Mouse (Mus musculus) midbrain, embryonic 15.5 days (tissue): Measurements from ENCODE around the gene Ndrg3. TPM values are rescaled to one million over a fixed set of nuclear protein-coding genes. Genes with fewer than 3 reads are reported as not detected.
"Not testable (repeated sequence)": the region's sequence is repeated elsewhere in the genome, so short reads cannot be mapped to it uniquely, and the experiment has no call there.

Experiments used
- ATAC-seq: fragments of 200-750 bp; cut with Nextera tagmentation; replicated peaks from 2 replicates; pipeline ENCODE4 v1.8.0; 2017; ENCODE audit warnings: moderate TSS enrichment
- H3K27ac ChIP-seq: fragments of 300-500 bp; sonication (generic); 2 replicates; pipeline ENCODE4 v1.5.1; 2015; ENCODE audit warnings: mild to moderate bottlenecking, inconsistent platforms
- H3K27me3 ChIP-seq: fragments of 300-500 bp; sonication (generic); replicated peaks from 2 replicates; pipeline ENCODE4 v1.6.1; 2015; ENCODE audit warnings: inconsistent platforms
- H3K36me3 ChIP-seq: fragments of 300-500 bp; sonication (generic); replicated peaks from 2 replicates; pipeline ENCODE4 v1.6.1; 2015; ENCODE audit warnings: inconsistent platforms
- H3K4me1 ChIP-seq: fragments of 300-500 bp; sonication (generic); 2 replicates; pipeline ENCODE4 v1.6.1; 2015; ENCODE audit warnings: inconsistent platforms
- H3K4me2 ChIP-seq: fragments of 300-500 bp; sonication (generic); 2 replicates; pipeline ENCODE4 v1.6.1; 2015; ENCODE audit warnings: inconsistent platforms, mild to moderate bottlenecking, moderate library complexity
- H3K4me3 ChIP-seq: fragments of 300-500 bp; sonication (generic); 2 replicates; pipeline ENCODE4 v1.5.1; 2015; ENCODE audit warnings: mild to moderate bottlenecking, inconsistent platforms
- H3K9ac ChIP-seq: fragments of 300-500 bp; sonication (generic); 2 replicates; pipeline ENCODE4 v1.6.1; 2015; ENCODE audit warnings: mild to moderate bottlenecking, inconsistent platforms
- H3K9me3 ChIP-seq: fragments of 300-500 bp; sonication (generic); 2 replicates; pipeline ENCODE4 v1.6.1; 2016; ENCODE audit warnings: inconsistent platforms
- WGBS: fragments of 180-500 bp; shearing (Covaris S2); methylation state at CpG from one replicate; pipeline ENCODE4 v1.1.7; 2015; ENCODE audit warnings: mixed read lengths; 5-methylcytosine and 5-hydroxymethylcytosine counted together
- polyA plus RNA-seq: library from polyadenylated mRNA; unstranded; fragments of >200 nt; fragmentation: Nextera tagmentation; extraction: Ambion mirVana; gene quantifications from 2 replicates; pipeline ENCODE4 v1.2.1, GENCODE M21; 2015

Gene Ndrg3
- polyA plus RNA-seq, 1 experiment from 2014 or later = 136 TPM

DNA sequence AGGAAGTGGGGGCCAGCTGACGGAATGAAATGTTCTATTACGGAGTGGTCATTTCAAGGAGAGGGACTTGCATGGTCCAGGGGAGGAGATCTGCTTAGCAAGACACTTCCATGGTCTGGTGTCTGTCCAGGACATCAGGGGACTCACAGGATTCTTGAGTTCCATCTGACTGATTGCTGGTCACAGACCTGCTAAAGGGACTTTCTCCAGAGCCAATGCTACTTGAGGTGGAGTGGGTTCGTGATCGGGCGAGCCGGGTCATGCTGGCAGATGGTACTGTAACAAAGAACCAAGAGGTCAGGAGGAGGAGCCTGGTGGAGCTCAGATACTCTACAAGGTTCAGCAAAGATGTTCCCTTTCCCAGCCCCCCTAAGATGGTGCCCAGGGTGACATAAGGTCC, 63.2 kb downstream of the Ndrg3 start:
- H3K4me1 ChIP-seq = no peaks in the 10 kb centered on the region
- no peak overlapping the region for H3K4me2 ChIP-seq
- H3K27ac ChIP-seq = no peak overlapping the region
- no peak overlapping the region for H3K9ac ChIP-seq
- no peak overlapping the region for H3K4me3 ChIP-seq
- peaks cover 3% of the 10 kb centered on the region for H3K36me3 ChIP-seq
- no peaks in the 10 kb centered on the region for H3K9me3 ChIP-seq
- WGBS = 96% methylated on average over 6 of the region's 6 CpGs
- H3K27me3 ChIP-seq = no peaks in the 10 kb centered on the region
- no peak for ATAC-seq

DNA sequence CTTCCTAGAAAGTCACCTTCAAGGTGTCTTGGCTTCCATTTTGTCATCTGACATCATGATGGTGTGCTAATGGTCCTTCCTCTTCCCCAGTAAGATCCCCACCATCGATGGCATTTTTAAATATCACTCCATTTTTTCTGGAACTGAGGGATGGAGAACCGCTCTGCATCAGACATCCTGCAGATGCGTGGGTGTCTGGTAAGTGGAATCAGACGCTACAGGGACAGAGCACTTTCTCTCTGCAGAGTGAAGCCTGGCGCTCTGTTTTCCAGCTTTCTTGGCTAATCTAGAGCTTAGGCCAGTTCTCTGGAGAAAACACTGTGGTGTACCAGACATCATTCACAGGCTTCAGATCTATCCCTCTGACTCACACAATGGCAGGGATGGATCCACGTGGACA, 64.2 kb downstream of the Ndrg3 start:
- H3K9me3 ChIP-seq = no peaks in the 10 kb centered on the region
- no peak overlapping the region for H3K9ac ChIP-seq
- H3K27ac ChIP-seq = no peak overlapping the region
- no peaks in the 10 kb centered on the region for H3K4me1 ChIP-seq
- H3K27me3 ChIP-seq = no peaks in the 10 kb centered on the region
- H3K4me2 ChIP-seq = no peak overlapping the region
- no peak for ATAC-seq
- H3K4me3 ChIP-seq = no peak overlapping the region
- H3K36me3 ChIP-seq = peaks cover 3% of the 10 kb centered on the region
- 86% methylated on average over 6 of the region's 6 CpGs for WGBS

DNA sequence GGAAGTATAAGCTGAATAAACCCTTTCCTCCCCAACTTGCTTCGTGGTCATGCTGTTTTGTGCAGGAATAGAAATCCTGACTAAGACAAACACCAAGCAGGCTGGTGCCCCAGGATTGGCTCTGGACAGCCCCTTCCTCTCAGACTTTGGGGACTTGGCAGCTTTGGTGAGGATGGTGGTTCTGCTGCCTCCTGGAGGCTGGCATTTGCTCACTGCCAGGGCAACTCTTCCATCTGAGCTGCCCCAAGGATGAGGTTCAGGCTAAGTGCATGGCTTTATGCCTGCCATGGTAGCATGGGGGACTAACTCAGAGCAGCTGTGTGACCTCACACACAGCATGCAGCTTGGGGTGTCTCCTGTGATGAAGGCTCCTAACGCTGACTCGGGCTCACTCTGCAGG, 66.2 kb downstream of the Ndrg3 start:
- H3K36me3 ChIP-seq, H3K4me2 ChIP-seq, H3K9ac ChIP-seq, ATAC-seq, H3K27me3 ChIP-seq, H3K4me3 ChIP-seq, H3K4me1 ChIP-seq, H3K27ac ChIP-seq, H3K9me3 ChIP-seq: not testable (repeated sequence)
- WGBS = 81% methylated on average over 3 of the region's 3 CpGs

DNA sequence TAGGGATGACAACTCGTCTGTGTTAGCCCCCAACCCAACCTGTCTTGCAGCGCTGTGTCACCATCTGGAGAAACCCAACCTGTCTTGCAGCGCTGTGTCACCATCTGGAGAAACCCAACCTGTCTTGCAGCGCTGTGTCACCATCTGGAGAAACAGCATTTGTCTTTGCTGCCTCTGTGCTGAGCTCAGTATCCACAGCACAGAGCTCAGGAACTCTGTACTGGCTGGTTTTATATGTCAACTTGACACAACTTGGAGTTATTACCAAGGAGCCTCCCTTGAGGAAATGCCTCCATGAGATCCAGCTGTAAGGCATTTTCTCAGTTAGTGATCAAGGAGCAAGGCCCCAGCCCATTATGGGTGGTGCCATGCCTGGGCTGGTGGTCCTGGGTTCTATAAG, 66.8 kb downstream of the Ndrg3 start:
- WGBS = 94% methylated on average over 4 of the region's 4 CpGs
- ATAC-seq = not testable (repeated sequence)

DNA sequence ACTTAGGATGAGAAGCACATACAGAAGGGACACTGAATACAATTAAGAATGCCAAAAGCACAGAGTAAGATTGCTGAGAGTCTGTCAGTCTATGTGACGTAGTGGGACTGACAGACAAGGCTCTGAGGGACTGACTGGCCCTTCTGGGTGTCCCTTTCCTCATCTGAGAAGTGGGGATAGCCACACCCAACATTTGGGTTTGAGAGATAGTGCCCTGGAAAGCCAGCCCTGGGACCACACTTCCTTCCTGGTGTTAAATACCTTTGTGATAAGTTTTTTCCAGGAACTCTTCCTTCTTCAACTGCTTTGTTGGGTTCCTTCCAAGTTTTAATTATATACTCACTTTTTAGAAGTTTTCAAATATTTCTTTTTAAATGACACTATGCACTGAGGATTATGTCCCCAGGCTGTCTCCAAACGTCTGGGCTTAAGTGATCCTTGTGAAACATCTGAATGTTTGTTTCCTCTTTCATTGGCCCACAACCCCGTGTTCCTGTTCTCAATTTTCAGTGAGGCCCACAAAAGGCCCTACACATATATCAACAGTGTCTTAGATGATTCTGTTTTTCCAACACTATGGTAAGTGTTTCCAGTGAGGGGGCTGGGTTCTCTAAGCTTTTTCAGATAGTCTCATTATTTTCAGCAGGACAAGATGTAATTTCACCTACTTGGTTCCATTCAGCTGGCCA, 67.5 kb downstream of the Ndrg3 start:
- Histone ChIP-seq H3K27ac (no peak overlapping the region), H3K4me2 (no peak overlapping the region), H3K36me3 (peaks cover 3% of the 10 kb centered on the region), H3K4me3 (no peak overlapping the region), H3K4me1 (no peaks in the 10 kb centered on the region), H3K9ac (no peak overlapping the region), H3K9me3 (no peaks in the 10 kb centered on the region), H3K27me3 (no peaks in the 10 kb centered on the region)
- ATAC-seq = no peak
- 76% methylated on average over 3 of the region's 3 CpGs for WGBS

More for the DNA sequence above, 66.8 kb downstream of the Ndrg3 start:
- not testable (repeated sequence) for H3K27me3 ChIP-seq, H3K36me3 ChIP-seq, H3K9me3 ChIP-seq, H3K4me2 ChIP-seq, H3K27ac ChIP-seq, H3K4me1 ChIP-seq, H3K9ac ChIP-seq, H3K4me3 ChIP-seq

DNA sequence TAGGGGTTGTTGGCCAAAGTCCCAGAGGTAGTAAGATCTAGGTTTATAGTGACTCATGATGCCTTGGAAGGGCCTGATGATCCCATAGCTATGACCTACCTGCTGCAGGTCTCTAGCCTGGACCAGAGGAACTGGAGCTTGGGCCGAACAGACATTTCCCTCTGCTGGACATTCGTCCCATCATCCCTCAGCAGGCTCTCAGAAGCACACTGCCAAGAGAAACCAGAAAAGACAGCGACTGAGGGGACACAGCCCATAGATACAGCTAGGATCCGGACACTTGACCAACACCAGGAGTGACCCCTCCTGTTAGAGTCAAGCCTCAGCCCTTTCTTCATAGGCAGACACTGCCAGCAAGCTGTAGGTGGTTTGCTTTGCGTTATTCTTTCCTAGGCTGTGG, 68.8 kb downstream of the Ndrg3 start:
- Histone ChIP-seq H3K4me2 (no peak overlapping the region), H3K9me3 (no peaks in the 10 kb centered on the region), H3K4me3 (no peak overlapping the region), H3K4me1 (no peaks in the 10 kb centered on the region), H3K9ac (no peak overlapping the region), H3K27ac (no peak overlapping the region), H3K36me3 (peaks cover under 1% of the 10 kb centered on the region), H3K27me3 (no peaks in the 10 kb centered on the region)
- WGBS = 82% methylated on average over 5 of the region's 5 CpGs
- ATAC-seq = no peak

DNA sequence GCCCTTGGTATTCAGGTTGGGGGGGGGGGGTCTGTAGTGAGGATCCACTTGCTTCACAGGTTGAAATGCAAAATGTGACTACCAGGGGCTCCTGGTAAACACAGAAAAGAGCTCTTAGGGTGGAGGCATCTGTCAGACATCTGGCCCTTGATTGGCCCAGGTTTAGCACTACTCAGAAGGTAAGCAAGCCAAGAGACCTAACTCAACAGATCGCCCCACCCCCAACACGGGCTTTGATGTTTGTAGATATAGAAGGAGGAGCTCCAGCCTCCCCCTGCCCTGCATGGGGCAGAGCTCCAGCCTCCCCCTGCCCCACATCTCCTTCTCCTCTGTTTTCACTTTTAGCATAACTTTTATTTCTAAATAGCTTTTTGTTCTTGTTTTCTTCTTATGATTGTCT, 72.1 kb downstream of the Ndrg3 start:
- no peak overlapping the region for H3K4me3 ChIP-seq
- ATAC-seq = no peak
- 78% methylated on average over 2 of the region's 2 CpGs for WGBS
- no peak overlapping the region for H3K27ac ChIP-seq
- no peaks in the 10 kb centered on the region for H3K4me1 ChIP-seq
- H3K4me2 ChIP-seq = no peak overlapping the region
- no peaks in the 10 kb centered on the region for H3K36me3 ChIP-seq
- H3K9me3 ChIP-seq = no peaks in the 10 kb centered on the region
- no peaks in the 10 kb centered on the region for H3K27me3 ChIP-seq
- H3K9ac ChIP-seq = no peak overlapping the region

DNA sequence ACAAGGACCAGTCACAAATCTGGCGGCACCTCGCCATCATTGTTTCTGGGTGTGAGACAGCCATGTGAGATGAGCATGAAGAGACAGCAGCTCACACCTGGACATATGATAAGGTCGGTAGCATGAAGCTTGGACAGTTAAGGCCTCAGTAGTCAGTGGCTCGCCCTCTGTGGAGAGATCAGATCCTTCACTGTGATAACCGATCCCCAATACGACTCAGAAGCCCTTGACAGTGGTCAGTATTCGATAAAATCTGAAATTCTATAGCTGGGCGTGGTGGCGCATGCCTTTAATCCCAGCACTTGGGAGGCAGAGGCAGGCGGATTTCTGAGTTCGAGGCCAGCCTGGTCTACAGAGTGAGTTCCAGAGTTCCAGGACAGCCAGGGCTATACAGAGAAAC, 72.7 kb downstream of the Ndrg3 start:
- H3K27me3 ChIP-seq, H3K9me3 ChIP-seq, H3K4me3 ChIP-seq, H3K4me1 ChIP-seq, H3K36me3 ChIP-seq, H3K4me2 ChIP-seq, H3K27ac ChIP-seq, H3K9ac ChIP-seq, ATAC-seq: not testable (repeated sequence)
- WGBS = 94% methylated on average over 11 of the region's 11 CpGs

DNA sequence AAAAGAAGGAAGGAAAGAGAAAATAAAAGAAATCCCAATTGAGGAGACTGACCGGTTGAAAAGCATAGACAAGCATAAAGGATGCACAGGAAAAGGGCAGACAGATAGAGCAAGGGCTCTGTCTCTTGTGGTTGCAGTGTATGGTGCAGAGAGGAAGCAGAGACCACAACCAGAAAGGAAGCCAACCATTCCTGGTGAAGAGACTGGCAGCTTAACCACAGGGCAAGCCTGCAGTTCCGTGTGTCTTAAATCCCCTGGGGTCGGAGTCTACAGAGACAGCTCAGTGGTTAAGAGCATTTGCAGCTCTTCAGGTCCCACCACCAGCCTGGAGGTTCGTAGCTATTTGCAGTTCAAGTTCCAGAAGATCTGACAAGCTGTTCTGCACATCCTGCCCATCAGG, 73.3 kb downstream of the Ndrg3 start:
- no peaks in the 10 kb centered on the region for H3K9me3 ChIP-seq
- no peak overlapping the region for H3K9ac ChIP-seq
- no peak overlapping the region for H3K27ac ChIP-seq
- no peaks in the 10 kb centered on the region for H3K27me3 ChIP-seq
- H3K36me3 ChIP-seq = no peaks in the 10 kb centered on the region
- H3K4me3 ChIP-seq = no peak overlapping the region
- WGBS = 70% methylated on average over 4 of the region's 4 CpGs
- no peak for ATAC-seq
- H3K4me2 ChIP-seq = no peak overlapping the region
- no peaks in the 10 kb centered on the region for H3K4me1 ChIP-seq

DNA sequence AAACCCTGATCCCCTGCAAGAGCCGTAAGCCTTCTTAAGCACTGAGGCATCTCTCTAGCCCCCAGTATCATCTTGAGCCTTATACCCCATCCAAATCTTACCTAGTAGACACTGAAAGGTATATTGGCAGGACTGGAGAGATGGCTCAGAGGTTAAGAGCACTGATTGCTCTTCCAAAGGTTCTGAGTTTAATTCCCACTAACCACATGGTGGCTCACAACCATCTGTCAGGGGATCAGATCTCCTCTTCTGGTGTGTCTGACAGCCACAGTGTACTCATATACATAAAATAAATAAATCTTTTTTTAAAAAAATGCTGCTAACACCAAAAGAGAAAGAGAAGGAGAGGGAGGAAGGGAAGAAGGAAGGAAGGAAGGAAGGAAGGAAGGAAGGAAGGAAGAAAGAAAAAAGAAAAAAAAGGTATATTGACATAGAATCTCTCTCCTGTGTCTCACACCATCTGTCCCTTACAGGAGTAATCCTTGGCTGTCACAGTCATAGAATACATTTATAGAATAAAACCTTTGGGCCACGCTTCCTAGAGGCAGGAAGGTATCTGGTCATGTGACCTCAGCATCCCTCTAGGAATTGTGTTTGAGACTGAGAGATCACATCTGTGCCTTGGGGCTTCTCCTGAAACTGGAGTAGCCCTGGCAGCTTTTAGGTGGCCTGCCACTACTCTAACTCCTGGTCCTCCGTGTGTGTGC, 75.3 kb downstream of the Ndrg3 start:
- WGBS = 77% methylated on average over 3 of the region's 3 CpGs
- Histone ChIP-seq H3K27me3 (no peaks in the 10 kb centered on the region), H3K36me3 (no peaks in the 10 kb centered on the region), H3K4me2 (no peak overlapping the region), H3K9ac (no peak overlapping the region), H3K4me1 (no peaks in the 10 kb centered on the region), H3K4me3 (no peak overlapping the region), H3K9me3 (no peaks in the 10 kb centered on the region), H3K27ac (no peak overlapping the region)
- no peak for ATAC-seq

DNA sequence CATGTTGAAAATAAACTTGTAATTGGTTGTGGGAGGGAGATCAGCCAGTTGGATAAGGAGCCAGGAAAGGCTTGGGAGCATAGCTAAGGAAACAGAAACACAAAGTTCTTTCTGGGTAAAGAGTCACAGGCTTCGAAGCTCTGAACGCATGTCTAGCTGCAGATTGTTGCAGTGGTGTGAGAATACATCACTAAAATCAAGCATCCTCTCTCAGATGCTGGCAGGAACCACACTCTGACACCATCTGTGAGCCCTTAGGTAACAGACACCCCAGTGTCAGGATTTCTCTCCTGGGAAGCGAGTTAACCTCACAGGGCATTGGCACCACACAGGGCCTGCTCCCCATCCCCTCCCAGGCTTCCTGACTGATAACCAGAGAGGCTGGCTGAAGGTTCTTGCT, 76.3 kb downstream of the Ndrg3 start:
- no peaks in the 10 kb centered on the region for H3K27me3 ChIP-seq
- H3K36me3 ChIP-seq = no peaks in the 10 kb centered on the region
- no peak overlapping the region for H3K9ac ChIP-seq
- no peaks in the 10 kb centered on the region for H3K4me1 ChIP-seq
- H3K27ac ChIP-seq = no peak overlapping the region
- no peaks in the 10 kb centered on the region for H3K9me3 ChIP-seq
- H3K4me3 ChIP-seq = no peak overlapping the region
- 79% methylated on average over 3 of the region's 3 CpGs for WGBS
- no peak for ATAC-seq
- H3K4me2 ChIP-seq = no peak overlapping the region

DNA sequence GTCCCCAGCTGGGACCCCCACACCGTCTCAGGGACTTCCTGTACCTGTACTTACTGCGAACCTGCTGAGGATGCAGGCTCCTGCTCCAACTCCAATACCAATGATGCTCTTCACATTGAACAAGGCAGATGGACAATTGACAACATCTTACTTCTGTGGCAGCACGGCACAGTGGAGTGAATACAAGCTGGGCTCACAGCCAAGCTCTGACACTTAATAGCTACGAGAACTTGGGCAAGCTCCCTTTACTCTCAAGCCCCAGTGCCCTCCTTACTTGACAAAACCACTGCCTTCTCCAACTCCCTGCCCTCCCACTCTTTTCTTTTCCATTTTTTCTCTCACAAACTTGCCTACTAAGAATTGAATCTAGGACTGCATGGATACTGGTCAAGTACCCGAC, 78.7 kb downstream of the Ndrg3 start:
- H3K27ac ChIP-seq = no peak overlapping the region
- H3K4me3 ChIP-seq = no peak overlapping the region
- ATAC-seq = no peak
- no peak overlapping the region for H3K4me2 ChIP-seq
- no peaks in the 10 kb centered on the region for H3K9me3 ChIP-seq
- no peak overlapping the region for H3K9ac ChIP-seq
- no peaks in the 10 kb centered on the region for H3K4me1 ChIP-seq
- no peaks in the 10 kb centered on the region for H3K27me3 ChIP-seq
- H3K36me3 ChIP-seq = no peaks in the 10 kb centered on the region
- WGBS = 71% methylated on average over 5 of the region's 5 CpGs

DNA sequence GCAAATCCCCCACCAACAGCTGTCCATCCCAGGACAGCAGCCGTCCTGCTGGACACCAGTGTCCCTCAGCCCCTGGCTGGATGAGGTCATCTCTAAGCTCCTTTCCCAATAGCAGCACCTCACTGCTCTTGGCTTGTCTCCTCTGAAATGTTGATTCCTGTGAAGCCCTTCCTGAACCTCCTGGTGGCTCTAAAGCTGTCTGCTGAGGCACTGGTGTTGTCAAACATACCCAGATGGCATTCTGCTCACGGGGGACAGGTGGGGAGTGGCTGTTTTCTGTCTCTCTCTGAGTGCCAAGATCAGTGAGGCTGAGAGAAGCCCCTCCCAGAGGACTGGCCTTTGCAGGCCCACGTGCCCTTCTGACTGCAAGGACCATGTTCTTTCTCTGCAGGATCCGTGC, 85.9 kb downstream of the Ndrg3 start:
- H3K27ac ChIP-seq, H3K4me1 ChIP-seq, H3K36me3 ChIP-seq, H3K9ac ChIP-seq, ATAC-seq, H3K4me3 ChIP-seq, H3K4me2 ChIP-seq, H3K9me3 ChIP-seq, H3K27me3 ChIP-seq: not testable (repeated sequence)
- WGBS = 36% methylated on average over 4 of the region's 4 CpGs
